Mouse (Mus musculus) yolk sac, embryonic 10.5 days (tissue): ENCODE results near the gene Tdgf1.

Source experiments
- DNase-seq: peaks from one replicate; pipeline ENCODE4 v3.0.0-alpha.2; 2017; ENCODE audit warnings: low spot score

Tdgf1 gene

DNA sequence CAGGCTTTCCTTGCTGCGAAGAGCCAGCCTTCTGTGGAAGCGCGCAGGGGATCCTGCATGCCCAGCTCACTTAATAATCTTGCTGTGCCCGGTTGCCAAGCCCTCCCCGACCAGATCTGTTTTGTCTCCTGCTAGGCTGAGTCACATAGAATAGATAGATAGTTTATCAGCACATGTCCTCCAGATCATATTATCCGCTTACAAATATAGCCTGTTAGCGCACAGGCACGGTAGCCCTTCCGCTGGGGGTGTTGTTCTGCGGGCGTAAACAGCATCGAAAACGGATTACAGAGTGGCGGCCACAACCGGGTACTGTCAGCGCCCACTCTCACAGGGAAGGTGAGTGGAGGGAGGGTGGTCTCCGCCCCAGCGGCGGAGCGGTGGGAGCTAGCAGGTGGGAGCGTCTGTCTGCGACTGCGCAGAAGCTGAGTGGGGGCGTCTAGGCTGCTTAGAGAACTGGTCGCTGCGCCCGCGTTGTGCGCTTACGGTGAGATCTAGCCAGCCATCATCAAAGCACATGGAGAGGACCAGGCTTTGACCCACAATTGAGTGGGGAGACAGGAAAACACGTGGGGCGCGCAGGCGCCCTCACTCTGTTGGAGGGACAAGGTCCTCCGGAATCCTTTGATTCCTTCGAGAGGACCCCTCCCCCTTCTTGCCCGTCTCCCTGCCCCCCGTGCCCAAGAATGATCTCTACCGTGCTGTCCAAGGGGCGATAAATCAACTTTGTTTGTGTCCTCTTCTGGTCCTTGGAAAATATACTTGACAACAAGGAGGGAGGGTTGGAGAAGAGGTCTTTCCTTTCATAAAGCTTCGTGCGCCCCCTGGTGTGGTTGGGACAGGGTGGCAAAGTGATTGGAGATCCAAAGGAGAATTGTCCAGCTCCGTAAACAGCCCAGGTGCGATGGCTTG, 7.8 kb upstream of the Tdgf1 start:
- peak; percentile 62 for DNase-seq

DNA sequence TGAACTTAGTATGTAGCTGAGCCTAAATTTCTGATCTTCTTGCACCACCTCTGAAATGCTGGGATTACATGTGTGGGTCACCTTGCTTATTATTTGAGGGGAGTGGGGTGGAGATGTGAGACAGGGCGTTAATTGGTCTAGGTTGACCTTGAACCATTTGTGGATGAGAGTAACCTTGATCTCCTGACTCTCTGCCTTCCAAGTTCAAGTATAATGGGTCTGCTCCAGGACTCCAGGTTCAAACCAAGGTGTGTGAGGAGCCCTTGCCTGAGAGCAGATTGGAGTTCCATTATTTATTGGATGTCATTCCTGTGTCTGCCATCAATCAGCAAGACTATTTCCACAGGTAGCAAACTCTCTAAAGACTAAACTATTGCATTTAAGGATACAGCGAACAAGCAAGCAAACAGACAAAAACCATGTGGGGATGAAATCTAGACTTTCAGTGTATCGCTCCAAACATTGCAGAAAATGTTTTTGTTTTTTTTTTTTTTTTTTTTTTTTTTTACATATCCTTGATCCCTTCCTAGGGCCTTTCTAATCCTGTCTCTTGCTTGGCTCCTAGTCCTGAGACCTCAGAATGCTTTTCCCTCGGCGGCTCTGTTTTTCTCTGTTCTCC, 7.1 kb upstream of the Tdgf1 start:
- DNase-seq = no peak

DNA sequence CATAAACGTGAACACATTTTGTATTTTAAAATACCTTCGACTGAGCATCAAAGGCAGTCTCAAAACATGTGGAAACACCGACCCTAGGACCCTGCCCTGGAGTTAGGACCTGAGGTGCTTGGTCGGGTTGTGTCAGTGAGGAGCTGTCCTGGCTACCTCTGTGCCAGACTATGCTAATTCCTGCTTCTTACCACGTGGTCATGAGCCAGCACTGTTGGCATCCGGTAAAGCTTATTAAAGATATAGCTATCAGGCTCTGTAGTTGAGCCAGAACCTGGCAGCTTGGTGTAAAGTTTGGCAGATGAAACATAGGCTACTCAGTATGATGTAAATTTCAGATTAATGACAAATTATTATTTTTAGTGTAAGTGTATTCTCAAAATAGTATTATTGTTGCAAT, 6.4 kb upstream of the Tdgf1 start:
- DNase-seq = no peak

DNA sequence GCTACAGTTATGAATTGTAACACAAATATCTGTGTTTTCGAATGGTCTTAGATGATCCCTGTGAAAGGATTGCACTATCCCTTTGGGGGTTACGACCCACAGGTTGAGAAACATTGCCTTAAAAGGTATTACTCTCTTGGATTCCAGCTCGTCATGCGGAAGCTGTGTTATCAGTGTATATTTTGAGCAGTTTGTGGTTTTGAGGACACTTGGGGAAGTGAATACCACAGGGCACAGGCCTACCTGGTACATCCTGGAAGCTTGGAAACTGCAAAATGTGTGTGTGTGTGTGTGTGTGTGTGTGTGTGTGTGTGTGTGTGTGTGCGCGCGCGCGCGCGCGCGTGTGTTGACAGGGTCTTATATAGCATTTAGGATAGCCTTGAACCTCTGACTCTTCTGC, 5.9 kb upstream of the Tdgf1 start:
- DNase-seq = no peak

DNA sequence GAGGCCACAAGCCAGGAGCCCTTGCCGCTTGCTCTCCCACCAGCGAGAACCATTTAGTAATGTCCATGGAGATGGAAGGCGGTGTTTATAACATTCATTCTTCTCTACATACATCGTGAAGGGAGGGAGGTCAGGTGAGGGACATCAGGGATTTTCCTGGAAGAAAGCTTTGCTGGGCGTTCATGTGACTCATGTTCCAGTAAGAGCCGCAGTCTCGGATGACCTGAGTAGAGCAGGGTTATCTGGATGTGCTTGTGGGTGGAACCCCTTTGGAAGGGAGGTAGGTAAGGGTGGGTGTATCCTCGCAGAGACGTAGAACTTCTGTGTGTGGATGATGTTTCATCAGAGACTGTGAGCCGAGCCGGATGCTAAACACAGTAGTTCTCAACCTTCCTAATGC, 5.4 kb upstream of the Tdgf1 start, which contains the start of gene Lrrc2:
TSS of gene Lrrc2 (plus strand) at position 149 of the 400 bp plus-strand sequence.
- peak; percentile 29 for DNase-seq

DNA sequence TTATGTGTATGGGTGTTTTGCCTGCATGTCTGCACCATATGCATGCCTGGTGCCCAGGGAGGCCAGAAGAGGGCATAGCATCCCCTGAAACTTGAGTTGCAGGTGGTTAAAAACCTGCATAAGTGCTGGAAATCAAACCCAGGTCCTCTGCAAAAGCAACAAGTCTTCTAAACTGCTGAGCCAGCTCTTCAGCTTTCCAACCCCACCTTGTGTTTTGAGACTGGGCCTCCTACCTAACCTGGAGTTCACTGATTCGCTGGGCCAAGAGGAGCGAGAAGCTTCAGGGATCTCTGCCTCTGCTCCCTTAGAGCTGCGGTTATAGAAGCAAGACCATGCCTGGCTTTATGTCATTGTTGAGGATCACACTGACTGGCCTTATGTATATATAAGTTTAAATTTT, 4.2 kb upstream of the Tdgf1 start:
- no peak for DNase-seq

DNA sequence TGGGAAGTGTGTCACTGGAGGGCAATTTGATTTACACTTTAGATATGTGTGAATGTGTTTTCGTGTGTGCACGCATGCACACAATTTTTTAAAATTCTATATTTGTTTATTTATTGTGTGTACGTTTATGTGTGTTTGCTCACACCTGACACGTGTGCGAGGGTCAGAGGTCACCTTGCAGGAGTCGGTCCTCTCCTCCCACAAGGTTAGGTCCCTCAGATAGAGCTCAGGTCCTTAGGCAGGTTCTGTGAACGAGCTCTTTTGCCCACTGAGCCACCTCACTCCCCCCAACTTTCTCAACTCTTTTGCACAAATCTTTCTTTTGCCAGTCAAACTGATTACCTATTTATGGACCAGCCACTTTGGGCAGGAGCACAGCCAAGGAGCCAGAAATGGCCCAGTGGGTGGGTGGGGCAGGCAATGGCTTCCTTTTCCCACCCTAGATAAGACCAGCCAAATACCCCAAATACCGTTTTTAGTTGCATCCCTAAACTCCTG, 2.9 kb upstream of the Tdgf1 start:
- no peak for DNase-seq

DNA sequence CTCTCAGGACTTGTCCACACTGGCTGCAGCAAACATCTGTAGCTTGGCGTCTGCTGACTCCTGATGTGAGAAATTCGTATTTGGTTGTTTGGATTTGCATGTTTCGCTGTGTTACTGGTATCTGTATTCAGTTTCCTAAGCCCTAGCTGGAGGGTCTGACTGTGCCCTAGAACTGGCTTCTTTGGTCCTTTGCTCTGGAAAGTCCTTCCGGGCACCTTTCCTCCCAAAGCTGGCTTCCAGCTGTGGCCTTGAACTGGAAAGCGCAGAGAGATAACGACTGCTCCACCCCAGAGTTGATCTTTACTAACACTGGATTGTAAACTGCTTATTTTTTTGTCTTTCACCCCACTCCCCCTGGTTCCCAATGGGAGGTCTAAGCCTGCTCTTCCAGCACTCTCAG, 1.9 kb upstream of the Tdgf1 start:
- no peak for DNase-seq

DNA sequence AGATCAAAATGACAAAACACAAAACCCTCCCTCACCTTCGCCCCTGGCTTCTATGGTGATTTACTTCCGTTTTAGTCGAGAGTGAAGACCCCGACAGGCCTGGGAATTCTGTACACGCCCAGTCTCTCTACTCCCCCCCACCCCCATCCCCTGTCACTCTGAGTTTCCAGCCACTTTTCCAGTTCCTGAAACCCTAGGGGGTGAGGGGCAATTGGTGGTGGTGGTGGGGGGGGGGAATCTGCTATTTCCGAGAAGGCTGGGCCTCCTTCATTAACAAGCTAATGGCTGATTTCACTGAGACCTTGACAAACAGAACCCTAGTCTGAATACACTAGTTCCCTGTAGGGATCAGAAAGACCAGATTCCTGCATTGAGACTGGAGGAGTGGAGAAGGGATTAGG, 1.3 kb upstream of the Tdgf1 start:
- no peak for DNase-seq

DNA sequence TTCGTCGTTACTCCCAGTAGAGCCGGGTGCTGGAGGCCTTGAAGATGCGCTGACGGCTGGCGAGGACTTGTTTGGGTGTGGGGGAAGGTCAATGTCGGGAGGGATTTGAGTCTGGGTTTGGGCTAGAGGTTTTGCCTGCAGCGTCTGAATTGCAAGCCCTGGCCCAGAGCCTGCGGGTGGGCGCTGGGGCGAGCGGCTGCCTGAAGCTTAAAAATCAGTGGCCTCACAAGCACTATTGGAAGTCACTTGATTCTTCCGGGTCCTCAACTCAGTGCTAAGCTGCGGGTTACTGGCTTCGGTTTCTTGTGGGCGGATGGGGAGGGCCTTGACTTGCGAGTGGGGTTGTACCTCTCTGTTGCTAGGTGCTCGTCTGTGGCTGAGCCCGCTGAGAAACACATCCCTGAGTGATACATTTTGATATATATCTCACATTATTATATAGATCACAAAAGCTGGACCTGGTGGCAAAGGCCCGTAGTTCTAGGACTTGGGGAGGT, 638 bp upstream of the Tdgf1 start:
- no peak for DNase-seq

DNA sequence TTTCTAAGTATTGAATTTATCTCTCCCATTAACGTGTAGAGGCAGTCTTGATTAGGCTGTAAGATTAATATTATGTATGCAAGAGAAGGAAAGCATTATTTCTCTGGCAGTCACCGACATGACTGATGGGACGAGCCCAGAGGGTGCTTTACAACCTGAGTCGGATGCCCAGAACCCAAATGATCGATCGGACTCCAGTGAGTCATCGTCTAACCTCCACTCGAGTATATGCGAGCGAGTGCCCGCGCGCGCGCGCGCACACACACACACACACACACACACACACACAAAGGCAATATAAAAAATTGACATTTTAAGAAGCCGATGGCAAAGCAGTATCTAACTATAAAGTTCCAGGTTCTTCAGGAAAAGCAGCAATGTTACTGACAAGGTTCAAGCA, 615 bp downstream of the Tdgf1 start:
- no peak for DNase-seq

DNA sequence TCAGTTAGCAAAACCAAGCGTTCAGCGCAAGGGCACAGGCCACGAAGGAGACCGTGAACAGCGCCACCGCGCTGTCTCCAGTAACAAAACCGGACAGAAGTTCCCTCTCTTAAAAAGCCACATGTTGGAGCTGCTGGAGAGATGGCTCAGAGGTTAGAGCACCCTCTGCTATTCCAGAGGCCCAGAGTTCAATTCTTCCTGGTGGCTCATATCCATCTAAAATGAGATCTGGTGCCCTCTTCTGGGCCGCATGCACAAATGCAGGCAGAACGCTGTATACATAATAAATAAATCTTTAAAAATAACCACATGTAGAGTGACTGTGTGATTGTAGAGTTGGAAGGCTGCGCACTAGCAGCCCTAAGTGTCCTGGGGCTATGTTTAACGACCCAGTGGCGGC, 1.7 kb downstream of the Tdgf1 start:
- DNase-seq = no peak

DNA sequence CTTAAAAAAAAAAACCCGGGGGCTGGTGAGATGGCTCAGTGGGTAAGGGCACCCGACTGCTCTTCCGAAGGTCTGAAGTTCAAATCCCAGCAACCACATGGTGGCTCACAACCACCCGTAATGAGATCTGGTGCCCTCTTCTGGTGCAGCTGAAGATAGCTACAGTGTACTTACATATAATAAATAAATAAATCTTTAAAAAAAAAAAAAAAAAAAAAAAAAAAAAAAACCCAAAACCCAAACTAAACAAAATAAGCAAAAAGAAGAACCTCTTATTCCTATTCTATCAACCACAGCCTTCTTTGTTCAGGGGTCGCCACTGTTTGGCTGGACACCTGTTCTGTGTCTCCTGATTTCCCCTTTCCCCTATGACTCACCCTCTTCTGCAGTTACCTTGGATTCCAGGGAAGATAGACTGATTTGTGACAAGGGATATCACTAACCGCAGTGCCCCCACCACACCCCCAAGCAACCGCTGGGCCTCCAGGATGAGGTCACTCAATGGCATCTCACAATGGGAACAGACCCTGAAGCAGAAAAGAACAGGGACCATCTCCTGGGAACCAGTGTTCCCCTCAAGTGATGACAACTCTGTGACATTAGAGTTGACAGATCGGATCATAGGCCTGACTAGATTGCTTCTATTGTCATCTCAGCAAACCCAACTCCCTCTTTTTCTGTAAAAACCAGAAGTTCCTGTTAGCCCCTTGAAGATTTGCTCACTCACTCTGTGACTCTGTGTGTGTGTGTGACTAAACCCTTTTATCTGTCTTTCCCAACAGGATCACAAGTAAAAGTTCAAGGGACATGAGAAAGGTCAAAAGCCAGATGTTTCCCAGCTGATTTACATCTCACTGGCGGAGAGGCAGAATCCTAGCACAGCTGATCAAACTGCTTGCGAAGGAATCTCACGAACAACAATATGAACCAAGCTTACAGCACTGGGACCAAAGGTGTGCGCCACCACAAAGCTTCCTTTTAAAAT, 8.2 kb downstream of the Tdgf1 start:
- peak; percentile 38 for DNase-seq

DNA sequence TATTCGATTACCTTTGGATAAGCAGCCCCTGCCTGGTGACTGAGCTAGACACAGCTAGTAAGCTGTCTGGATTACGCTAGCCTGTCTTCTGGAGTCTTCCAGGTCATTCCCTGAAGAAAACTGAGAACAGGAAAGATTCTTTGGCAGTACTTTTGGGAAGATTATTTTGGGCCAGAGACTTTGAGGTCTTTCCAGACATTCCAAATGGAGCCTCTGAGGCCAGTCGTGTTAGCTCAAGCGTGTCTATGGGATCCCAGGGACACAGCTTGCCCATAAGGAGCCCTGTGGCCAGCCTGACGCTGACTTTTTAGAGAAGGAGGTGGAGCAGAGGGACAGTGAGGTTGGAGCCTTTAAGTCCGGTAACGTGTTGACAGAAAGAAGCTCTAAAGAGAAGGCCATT, 10.0 kb downstream of the Tdgf1 start:
- no peak for DNase-seq

DNA sequence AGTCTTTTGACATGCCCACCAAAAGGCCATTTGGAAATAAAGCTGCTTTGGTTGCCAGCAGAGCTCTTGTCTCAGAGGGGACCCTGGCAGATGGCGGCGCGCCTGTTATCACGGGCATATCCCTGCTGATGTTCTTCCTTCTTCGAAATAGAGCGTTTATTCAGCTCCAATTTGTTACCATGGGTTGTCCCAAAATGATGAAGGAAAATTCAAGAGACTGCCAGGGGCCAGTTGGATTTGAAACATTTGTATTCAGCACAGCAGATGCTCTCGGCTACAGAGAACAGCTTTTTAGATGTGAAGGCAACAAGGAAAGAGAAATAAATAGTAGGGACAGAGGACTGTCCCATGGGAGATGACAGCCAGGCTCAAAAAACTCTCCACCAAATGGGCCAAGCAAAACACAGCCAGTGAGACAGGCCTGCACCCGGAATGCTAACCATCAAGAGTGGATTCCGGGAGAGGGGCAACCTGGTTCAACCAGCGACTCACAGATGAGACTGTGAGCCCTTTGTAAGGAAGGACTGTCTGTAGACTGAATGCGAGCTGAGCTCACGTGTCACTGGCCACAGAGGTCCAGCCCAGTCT, 12.0 kb downstream of the Tdgf1 start:
- no peak for DNase-seq

DNA sequence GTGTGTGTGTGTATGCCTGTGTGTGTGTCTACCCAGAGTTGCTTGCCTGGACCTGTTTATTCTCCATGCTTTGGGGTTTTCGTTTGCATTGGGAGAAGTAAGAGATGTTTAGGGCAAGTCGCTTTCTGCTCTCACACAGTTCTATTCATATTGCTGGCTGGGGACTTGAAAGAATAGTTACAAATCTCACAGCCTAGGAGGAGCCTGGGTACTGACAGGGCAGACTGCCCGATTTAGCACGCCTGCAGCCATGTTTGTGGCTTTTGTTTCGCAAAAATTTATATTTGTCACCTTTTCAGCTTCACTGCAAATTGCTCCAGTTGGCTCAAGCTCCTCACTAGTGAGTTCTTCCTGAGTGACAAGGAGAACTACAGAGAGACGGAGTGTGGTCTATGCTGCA, 14.4 kb downstream of the Tdgf1 start:
- no peak for DNase-seq

DNA sequence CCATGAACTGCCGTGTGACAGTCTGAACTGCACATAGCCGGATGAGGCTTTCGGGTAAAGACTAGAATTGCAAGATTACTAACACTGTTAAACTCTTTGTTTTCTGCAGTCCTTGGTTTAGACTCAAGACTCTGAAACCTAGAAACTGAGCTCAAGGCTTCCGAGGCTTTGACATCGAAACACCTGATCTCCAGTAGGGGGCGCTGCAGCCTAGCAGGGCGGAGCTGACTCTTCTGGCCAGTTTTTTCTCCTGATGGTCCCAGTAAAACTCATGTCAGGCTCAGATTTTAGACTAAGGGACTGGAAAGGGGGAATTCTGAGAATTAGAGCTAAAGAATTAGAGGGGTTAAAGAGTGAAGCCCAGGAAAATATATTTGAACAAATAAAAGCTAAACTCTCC, 23.2 kb downstream of the Tdgf1 start:
- peak; percentile 45 for DNase-seq

DNA sequence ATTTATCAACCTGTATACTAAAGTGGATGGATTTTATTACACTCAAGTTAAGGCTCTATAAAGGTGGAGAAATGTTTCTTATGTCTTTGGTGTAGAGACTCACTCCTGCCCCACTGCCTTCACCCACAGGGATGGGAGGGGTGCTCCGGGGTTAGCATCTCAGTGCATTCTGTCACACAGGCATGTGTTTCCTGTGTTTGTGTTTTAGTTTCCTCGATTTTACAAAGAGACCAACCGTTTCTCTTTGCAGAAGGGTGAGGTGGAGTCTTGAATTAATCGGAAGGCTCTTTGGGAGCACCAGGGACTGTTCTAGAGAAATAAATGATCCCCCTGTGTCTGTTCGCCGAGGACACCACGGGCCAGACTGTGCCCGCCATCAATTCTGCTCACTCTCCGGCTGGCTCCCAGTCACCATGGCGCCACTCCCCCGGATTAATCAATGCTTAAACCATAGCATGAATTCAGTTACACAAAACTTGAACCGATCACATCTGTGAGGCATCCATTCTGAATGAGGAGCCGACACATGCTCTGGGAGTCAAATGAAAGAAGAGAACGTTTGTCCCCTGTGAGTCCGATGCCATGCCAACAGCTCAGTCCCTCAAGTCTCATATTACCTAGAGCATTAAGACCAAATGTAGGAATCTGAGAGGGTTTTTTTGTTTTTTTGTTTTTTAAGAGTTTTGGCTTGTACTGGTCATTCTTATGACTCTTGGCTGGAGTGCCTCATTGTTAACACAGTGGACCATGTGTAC, 25.1 kb downstream of the Tdgf1 start:
- DNase-seq = no peak

DNA sequence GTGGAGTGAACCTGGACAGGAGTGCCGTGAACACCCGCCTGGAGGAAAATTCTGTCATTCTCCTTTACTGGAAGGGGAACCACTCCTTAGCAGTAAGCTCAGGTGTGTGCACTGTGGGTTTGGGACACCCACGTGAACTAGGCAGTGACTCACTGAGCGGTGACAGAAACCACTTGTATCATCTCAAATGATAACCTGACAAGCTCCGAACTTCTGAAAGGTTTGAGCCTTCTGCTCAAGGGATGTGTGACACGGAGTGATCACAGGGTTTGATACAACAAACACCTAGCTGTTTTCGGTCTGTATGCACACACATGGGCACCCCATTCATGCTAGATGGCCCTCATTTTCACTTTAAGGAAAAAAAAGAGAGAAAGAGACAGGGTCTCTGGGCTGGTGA, 29.2 kb downstream of the Tdgf1 start, which contains the start of gene Fam240a:
TSS of gene Fam240a (minus strand) at position 76 of the 400 bp plus-strand sequence.
- no peak for DNase-seq

DNA sequence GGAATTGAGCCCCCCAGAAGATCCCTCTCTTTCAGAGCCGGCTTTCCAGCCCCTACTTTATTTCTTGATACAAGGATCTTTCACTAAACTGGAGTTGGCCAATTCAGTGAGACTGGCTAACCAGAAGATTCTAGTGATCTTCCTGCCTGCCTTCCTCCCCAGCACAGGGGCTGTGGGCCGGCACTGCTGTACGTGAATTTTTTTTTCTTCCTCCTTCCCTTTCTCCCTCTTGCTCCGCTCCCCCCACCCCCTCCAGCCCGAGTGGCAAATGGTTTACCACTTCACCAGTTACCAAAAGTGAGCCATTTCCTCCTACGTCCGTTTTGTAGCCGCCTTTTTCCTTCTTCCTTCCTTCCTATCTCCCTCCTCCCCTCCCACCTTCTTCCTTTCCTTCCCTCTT, 30.5 kb downstream of the Tdgf1 start:
- DNase-seq = no peak
